Mouse (Mus musculus): ENCODE measurements around the gene Klhl5. TPM values are rescaled to one million over a fixed set of nuclear protein-coding genes. Genes with fewer than 3 reads are reported as not detected.

The Klhl5 gene
- polyA plus RNA-seq, 1 experiment from 2014 or later = 6.9 TPM

DNA sequence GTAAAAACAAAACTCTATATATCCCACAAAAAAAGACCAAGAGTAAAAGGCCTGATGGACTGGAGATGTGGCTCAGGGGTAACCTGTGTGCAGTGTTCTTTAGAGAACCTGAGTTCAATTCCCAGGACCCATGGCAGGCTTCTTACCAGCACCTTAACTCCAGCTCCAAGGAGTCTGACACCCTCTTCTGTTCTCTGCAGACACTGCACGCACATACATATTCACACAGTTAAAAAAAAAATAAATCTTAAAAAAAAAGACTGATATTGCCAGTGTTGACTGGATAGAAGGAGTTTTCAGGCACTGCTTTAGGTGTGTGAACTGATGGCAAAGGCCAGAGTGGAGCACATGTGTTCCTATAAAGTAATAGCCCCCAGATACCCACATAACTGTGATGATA, 18.8 kb downstream of the Klhl5 start:
- WGBS (ENCODE audit: insufficient replicate concordance) = 71% methylated on average over 1 of the region's 1 CpGs
- Histone ChIP-seq H3K4me2 (no peak overlapping the region), H3K27me3 (replicated peaks) (no peaks in the 10 kb centered on the region), H3K9ac (no peak overlapping the region), H3K27ac (no peak overlapping the region), H3K4me3 (no peak overlapping the region), H3K36me3 (no peaks in the 10 kb centered on the region), H3K9me3 (replicated peaks) (no peaks in the 10 kb centered on the region), H3K4me1 (no peaks in the 10 kb centered on the region)
- no peak for ATAC-seq

DNA sequence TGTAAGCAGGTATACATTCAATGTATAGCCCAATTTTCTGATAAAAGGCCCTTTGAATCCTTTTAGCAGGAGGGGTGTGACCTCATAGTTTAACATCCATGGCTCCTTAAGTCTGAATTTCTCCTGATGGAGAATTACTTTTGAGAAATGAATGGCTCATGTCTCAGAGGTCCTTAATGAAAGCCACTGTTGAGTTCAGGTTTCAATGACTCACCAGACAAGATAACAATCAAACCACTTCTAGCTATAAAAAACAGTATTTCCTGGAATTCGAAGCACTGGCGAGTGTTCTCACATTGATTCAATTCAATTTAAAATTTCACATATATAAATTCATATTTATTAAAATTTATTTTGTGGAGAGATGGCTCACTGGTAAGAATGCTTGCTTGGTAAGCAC, 21.1 kb downstream of the Klhl5 start:
- 46% methylated on average over 2 of the region's 2 CpGs for WGBS (ENCODE audit: insufficient replicate concordance)

DNA sequence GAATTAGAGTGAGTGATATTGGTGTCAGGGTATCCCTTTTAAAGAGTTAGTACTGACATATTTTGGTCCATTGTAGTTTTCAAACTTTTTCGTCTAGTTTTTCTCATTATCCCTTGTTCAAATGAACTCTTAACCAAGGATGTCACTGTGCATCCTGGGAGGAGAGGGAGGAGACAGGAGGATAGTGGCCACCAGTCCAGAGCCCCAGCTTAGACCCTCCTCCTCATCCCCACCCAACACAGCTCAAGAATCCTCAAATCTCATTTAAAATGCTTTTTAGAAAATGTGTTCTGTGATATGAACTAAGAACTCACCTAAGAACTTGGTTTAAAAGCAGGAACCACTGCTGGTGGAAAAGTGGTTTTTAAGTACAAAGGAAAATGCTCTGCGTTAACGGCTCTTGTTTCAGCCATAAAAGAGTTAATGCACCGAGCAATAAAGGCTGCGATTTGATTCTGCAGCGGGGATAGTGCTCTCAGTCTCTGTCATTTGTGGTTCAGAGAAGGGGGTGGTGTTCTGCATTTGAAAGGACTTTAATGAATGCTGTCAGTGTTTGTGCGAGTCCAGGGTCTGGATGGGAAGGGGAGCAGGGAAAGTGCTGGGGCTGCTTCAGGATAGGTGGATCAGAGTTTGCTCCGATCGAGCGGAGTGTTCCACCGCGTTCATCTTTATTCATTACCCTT, 23.3 kb downstream of the Klhl5 start:
- no peak for ATAC-seq
- H3K4me3 ChIP-seq = peak overlapping the region; percentile 4; the same call in 1 of the 2 replicates

More for the DNA sequence above, 21.1 kb downstream of the Klhl5 start:
- Histone ChIP-seq H3K27me3 (replicated peaks) (no peaks in the 10 kb centered on the region), H3K27ac (no peak overlapping the region), H3K4me2 (no peak overlapping the region), H3K9me3 (replicated peaks) (no peaks in the 10 kb centered on the region), H3K4me1 (peaks cover 4% of the 10 kb centered on the region; the same call in 1 of the 2 replicates), H3K4me3 (no peak overlapping the region), H3K36me3 (no peaks in the 10 kb centered on the region), H3K9ac (no peak overlapping the region)
- ATAC-seq = no peak

DNA sequence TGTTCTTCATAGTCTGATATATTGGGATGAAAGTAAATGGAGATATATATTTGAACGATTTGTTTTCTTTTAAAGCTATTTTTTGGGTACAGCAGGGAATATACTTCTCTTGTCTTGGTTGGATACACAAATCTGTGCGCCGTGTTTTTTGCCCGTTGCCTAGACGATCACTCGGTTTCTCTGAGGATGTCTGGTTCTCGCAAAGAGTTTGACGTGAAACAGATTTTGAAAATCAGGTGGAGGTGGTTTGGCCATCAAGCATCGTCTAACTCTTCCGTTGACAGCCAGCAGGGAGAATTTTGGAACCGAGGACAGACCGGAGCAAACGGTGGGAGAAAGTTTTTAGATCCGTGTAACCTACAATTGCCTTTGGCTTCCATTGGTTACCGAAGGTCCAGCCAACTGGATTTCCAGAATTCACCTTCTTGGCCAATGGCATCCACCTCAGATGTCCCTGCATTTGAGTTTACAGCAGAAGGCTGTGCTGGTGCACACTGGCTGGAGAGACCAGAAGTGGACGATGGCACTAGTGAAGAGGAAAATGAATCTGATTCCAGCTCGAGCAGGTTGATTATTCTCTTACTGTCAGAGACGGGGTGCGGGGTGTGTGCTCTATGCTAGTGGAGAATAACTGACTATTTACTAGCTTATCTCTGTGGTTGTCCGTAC, 24.0 kb downstream of the Klhl5 start:
- H3K4me3 ChIP-seq = peak overlapping the region; percentile 4
- peaks cover 10% of the 10 kb centered on the region for H3K4me1 ChIP-seq
- H3K9me3 ChIP-seq (replicated peaks) = no peaks in the 10 kb centered on the region
- H3K27me3 ChIP-seq (replicated peaks) = no peaks in the 10 kb centered on the region
- H3K27ac ChIP-seq = no peak overlapping the region
- no peak overlapping the region for H3K9ac ChIP-seq
- WGBS (ENCODE audit: insufficient replicate concordance) = 52% methylated on average over 20 of the region's 20 CpGs
- H3K36me3 ChIP-seq = no peaks in the 10 kb centered on the region
- peak overlapping the region; percentile 44 for H3K4me2 ChIP-seq
- ATAC-seq = no peak

More for the DNA sequence above, 23.3 kb downstream of the Klhl5 start:
- peak overlapping the region; percentile 44 for H3K4me2 ChIP-seq
- no peak overlapping the region for H3K9ac ChIP-seq
- peaks cover 4% of the 10 kb centered on the region; the same call in 1 of the 2 replicates for H3K4me1 ChIP-seq
- H3K9me3 ChIP-seq (replicated peaks) = no peaks in the 10 kb centered on the region
- H3K27me3 ChIP-seq (replicated peaks) = no peaks in the 10 kb centered on the region
- 38% methylated on average over 12 of the region's 12 CpGs for WGBS (ENCODE audit: insufficient replicate concordance)
- H3K27ac ChIP-seq = no peak overlapping the region
- no peaks in the 10 kb centered on the region for H3K36me3 ChIP-seq

DNA sequence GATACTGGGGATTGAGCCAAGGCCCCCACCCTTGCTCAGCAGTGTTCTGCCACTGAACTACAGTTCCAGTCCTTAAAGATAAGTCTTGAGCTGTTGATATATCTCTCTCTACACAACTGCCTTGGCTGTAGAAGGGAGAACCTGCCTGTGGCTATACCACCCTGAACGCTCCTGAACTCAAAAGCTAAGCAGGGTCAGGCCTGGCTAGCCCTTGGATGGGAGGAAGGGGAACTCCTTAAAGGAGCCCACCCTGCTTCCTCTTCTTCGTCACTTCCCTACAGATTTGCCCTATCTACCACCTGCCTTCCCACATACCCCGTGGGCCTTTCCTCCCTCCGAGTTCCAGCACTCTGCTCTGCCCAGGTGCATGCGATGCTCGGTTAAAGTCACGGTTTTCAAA, 28.8 kb downstream of the Klhl5 start:
- no peaks in the 10 kb centered on the region for H3K36me3 ChIP-seq
- no peaks in the 10 kb centered on the region for H3K9me3 ChIP-seq (replicated peaks)
- H3K4me2 ChIP-seq = no peak overlapping the region
- H3K9ac ChIP-seq = no peak overlapping the region
- WGBS (ENCODE audit: insufficient replicate concordance) = 57% methylated on average over 7 of the region's 7 CpGs
- no peak overlapping the region for H3K4me3 ChIP-seq
- H3K27me3 ChIP-seq (replicated peaks) = no peaks in the 10 kb centered on the region
- ATAC-seq = no peak
- no peak overlapping the region for H3K27ac ChIP-seq
- peaks cover 12% of the 10 kb centered on the region for H3K4me1 ChIP-seq

- Histone ChIP-seq H3K4me3 (no peak overlapping the region), H3K4me1 (peaks cover 8% of the 10 kb centered on the region), H3K4me2 (no peak overlapping the region), H3K27ac (no peak overlapping the region), H3K27me3 (replicated peaks) (no peaks in the 10 kb centered on the region), H3K9me3 (replicated peaks) (no peaks in the 10 kb centered on the region), H3K9ac (no peak overlapping the region), H3K36me3 (peaks cover 4% of the 10 kb centered on the region; the same call in 1 of the 2 replicates)
- WGBS (ENCODE audit: insufficient replicate concordance) = 76% methylated on average over 6 of the region's 6 CpGs
- no peak for ATAC-seq
Measured at GRCm38 (mm10) chr5:65137073-65137472, 29.7 kb downstream of the Klhl5 start.

DNA sequence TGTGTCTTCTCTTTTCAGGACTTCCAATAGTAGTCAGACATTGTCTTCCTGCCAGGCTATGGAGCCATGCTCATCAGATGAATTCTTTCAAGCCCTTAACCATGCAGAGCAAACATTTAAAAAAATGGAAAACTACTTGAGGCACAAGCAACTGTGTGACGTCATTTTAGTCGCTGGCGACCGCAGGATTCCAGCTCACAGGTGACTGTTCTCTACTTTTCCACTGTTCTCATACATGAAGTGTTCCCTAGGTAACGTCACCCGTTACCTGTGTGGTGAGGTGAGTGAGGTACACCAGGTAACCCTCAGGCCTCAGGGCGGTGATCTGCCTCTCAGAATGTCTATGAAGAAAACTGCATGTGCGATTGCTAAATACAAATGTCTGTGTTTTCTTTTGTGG, 33.9 kb downstream of the Klhl5 start:
- WGBS (ENCODE audit: insufficient replicate concordance) = 85% methylated on average over 8 of the region's 8 CpGs
- Histone ChIP-seq H3K27ac (no peak overlapping the region), H3K9ac (no peak overlapping the region), H3K9me3 (replicated peaks) (no peaks in the 10 kb centered on the region), H3K27me3 (replicated peaks) (no peaks in the 10 kb centered on the region), H3K4me1 (peaks cover 3% of the 10 kb centered on the region), H3K36me3 (peaks cover 18% of the 10 kb centered on the region), H3K4me2 (no peak overlapping the region), H3K4me3 (no peak overlapping the region)
- ATAC-seq = no peak

GRCm38 (mm10) chr5:65142247-65142646, 34.9 kb downstream of the Klhl5 start:
- 74% methylated on average over 6 of the region's 6 CpGs for WGBS (ENCODE audit: insufficient replicate concordance)
- Histone ChIP-seq H3K4me1 (no peaks in the 10 kb centered on the region), H3K4me3 (no peak overlapping the region), H3K27me3 (replicated peaks) (no peaks in the 10 kb centered on the region), H3K36me3 (peaks cover 18% of the 10 kb centered on the region), H3K9me3 (replicated peaks) (no peaks in the 10 kb centered on the region), H3K4me2 (no peak overlapping the region), H3K9ac (no peak overlapping the region), H3K27ac (no peak overlapping the region)
- no peak for ATAC-seq

- Histone ChIP-seq H3K9ac (no peak overlapping the region), H3K36me3 (peaks cover 28% of the 10 kb centered on the region), H3K27me3 (replicated peaks) (no peaks in the 10 kb centered on the region), H3K27ac (no peak overlapping the region), H3K4me3 (no peak overlapping the region), H3K9me3 (replicated peaks) (no peaks in the 10 kb centered on the region), H3K4me1 (no peaks in the 10 kb centered on the region), H3K4me2 (no peak overlapping the region)
- WGBS (ENCODE audit: insufficient replicate concordance) = 79% methylated on average over 9 of the region's 9 CpGs
- ATAC-seq = no peak
Measured at GRCm38 (mm10) chr5:65145499-65146101, 38.3 kb downstream of the Klhl5 start.

DNA sequence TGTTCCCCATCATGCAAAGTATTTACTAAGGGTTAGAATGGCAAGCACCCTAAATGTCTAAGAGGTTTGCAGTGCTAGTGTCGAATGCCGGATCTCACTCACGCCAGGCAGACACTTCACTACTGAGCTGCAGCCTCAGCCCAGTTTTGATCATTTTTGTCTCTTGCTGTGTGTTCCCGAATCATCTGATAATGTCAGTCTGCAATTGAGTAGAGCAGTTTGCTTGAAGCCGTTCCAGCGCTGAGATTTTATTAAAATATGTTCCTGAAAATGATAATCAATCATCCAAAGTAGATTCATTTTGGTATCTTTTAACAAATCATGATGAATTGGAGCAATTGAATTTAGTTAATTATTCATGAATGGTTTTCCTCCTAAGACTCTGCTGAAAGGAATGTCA, 39.4 kb downstream of the Klhl5 start:
- ATAC-seq = no peak
- WGBS (ENCODE audit: insufficient replicate concordance) = 81% methylated on average over 6 of the region's 6 CpGs
- no peak overlapping the region for H3K27ac ChIP-seq
- H3K9me3 ChIP-seq (replicated peaks) = no peaks in the 10 kb centered on the region
- no peak overlapping the region for H3K9ac ChIP-seq
- no peak overlapping the region for H3K4me2 ChIP-seq
- H3K4me3 ChIP-seq = no peak overlapping the region
- peaks cover 33% of the 10 kb centered on the region for H3K36me3 ChIP-seq
- no peaks in the 10 kb centered on the region for H3K27me3 ChIP-seq (replicated peaks)
- H3K4me1 ChIP-seq = no peaks in the 10 kb centered on the region

GRCm38 (mm10) chr5:65149706-65150105, 42.4 kb downstream of the Klhl5 start:
- ATAC-seq = no peak
- H3K36me3 ChIP-seq = peaks cover 25% of the 10 kb centered on the region
- no peaks in the 10 kb centered on the region for H3K9me3 ChIP-seq (replicated peaks)
- WGBS (ENCODE audit: insufficient replicate concordance) = 81% methylated on average over 6 of the region's 6 CpGs
- no peak overlapping the region for H3K9ac ChIP-seq
- no peaks in the 10 kb centered on the region for H3K4me1 ChIP-seq
- no peak overlapping the region for H3K4me3 ChIP-seq
- H3K27me3 ChIP-seq (replicated peaks) = no peaks in the 10 kb centered on the region
- H3K27ac ChIP-seq = no peak overlapping the region
- no peak overlapping the region for H3K4me2 ChIP-seq

DNA sequence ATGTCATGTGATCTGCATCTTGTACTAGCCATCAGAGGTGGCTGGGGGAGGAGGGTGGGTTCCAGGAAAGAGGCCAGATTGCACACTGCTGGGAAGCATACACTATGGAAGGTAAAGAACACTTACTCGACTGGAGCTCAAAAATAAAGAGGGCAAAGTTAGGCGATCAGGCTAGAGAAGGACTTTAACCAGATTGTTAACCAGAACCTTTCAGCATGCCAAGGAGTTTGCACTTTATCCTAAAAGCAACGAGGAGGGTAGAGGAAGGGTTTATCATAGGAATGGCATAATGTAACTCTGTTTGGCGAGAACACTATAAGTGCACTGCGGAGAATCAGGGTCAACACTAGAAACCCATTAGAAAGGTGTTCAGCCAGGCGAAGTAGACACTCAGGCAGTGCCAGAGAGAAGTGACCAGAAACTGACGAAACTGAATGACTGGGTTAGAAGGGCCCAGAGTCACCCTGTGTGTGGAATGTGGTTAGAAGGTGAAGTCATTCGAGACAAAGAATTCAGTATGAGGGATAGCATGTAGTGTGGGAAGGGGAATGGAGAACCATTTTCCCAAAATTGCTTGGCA, 43.1 kb downstream of the Klhl5 start:
- ATAC-seq = no peak
- Histone ChIP-seq H3K27me3 (replicated peaks) (no peaks in the 10 kb centered on the region), H3K9me3 (replicated peaks) (no peaks in the 10 kb centered on the region), H3K4me3 (no peak overlapping the region), H3K9ac (no peak overlapping the region), H3K27ac (no peak overlapping the region), H3K4me2 (no peak overlapping the region), H3K36me3 (peaks cover 18% of the 10 kb centered on the region), H3K4me1 (no peaks in the 10 kb centered on the region)
- WGBS (ENCODE audit: insufficient replicate concordance) = 71% methylated on average over 8 of the region's 8 CpGs

Measured in liver, embryonic 12.5 days (tissue).